Mouse (Mus musculus) left cerebral cortex, postnatal 25 days (tissue): Measurements from ENCODE around the gene Grid2. TPM values are rescaled to one million over a fixed set of nuclear protein-coding genes. Genes with fewer than 3 reads are reported as not detected.

ENCODE experiments used
- DNase-seq, 2 experiments: peaks; one replicate each; pipeline ENCODE4 v3.0.0; 2022; ENCODE audit warnings: low spot score in 2 of 2, mixed read lengths in 1 of 2
- intact Hi-C: fragments of 180-260 bp; cut with DNase I; formaldehyde crosslinking; loops from one replicate; pipeline ENCODE4 v1.15.1; 2025
- total RNA-seq, 2 experiments: library from RNA; stranded (reverse); gene quantifications; 2 replicates each; pipeline ENCODE4 v1.2.3; 2021

The Grid2 gene
- total RNA-seq, 2 experiments from 2014 or later: 17.2 to 23.7 TPM

GRCm38 (mm10) chr6:64504394-64504793 is 1248.7 kb downstream of the Grid2 start:
- intact Hi-C loops: no loop called here
- no peak for DNase-seq

GRCm38 (mm10) chr6:64542168-64542567 is 1286.5 kb downstream of the Grid2 start:
- no peak for DNase-seq
- intact Hi-C loops: no loop called here

- intact Hi-C loops: no loop called here
- no peak for DNase-seq
Observed at GRCm38 (mm10) chr6:64553645-64554044, 1298.0 kb downstream of the Grid2 start.

GRCm38 (mm10) chr6:64555220-64555619 is 1299.5 kb downstream of the Grid2 start:
- intact Hi-C loops: no loop called here
- DNase-seq: peak; percentile 7 to 64

- intact Hi-C loops: no loop called here
Observed at GRCm38 (mm10) chr6:64568599-64568998, 1312.9 kb downstream of the Grid2 start.

GRCm38 (mm10) chr6:64581338-64581737 is 1325.7 kb downstream of the Grid2 start:
- intact Hi-C loops: no loop called here
- no peak for DNase-seq

More at GRCm38 (mm10) chr6:64568599-64568998, 1312.9 kb downstream of the Grid2 start:
- DNase-seq: peak; percentile 47 to 59

GRCm38 (mm10) chr6:64588487-64589205 is 1333.0 kb downstream of the Grid2 start:
- DNase-seq: no peak
- intact Hi-C loops: no loop called here

GRCm38 (mm10) chr6:64596261-64596660 is 1340.6 kb downstream of the Grid2 start:
- intact Hi-C loops: no loop called here
- peak; percentile 26 to 66 for DNase-seq

GRCm38 (mm10) chr6:64596835-64597234 is 1341.2 kb downstream of the Grid2 start:
- no peak for DNase-seq
- intact Hi-C loops: no loop called here

GRCm38 (mm10) chr6:64598144-64598561 is 1342.5 kb downstream of the Grid2 start:
- intact Hi-C loops: no loop called here
- DNase-seq: peak; percentile 14 to 76

GRCm38 (mm10) chr6:64605753-64606152 is 1350.1 kb downstream of the Grid2 start:
- intact Hi-C loops: no loop called here
- DNase-seq: no peak

- intact Hi-C loops: no loop called here
- DNase-seq: peak in 1 of 2 experiments; percentile 56
Observed at GRCm38 (mm10) chr6:64607041-64607440, 1351.4 kb downstream of the Grid2 start.

GRCm38 (mm10) chr6:64607942-64608341 is 1352.3 kb downstream of the Grid2 start:
- intact Hi-C loops: no loop called here
- DNase-seq: peak in 1 of 2 experiments; percentile 31

GRCm38 (mm10) chr6:64616843-64617242 is 1361.2 kb downstream of the Grid2 start:
- DNase-seq: peak in 1 of 2 experiments; percentile 14
- intact Hi-C loops: no loop called here

- intact Hi-C loops: no loop called here
- no peak for DNase-seq
Observed at GRCm38 (mm10) chr6:64617417-64618135, 1361.9 kb downstream of the Grid2 start.

GRCm38 (mm10) chr6:64623404-64623803 is 1367.7 kb downstream of the Grid2 start:
- intact Hi-C loops: no loop called here

GRCm38 (mm10) chr6:64647661-64648060 is 1392.0 kb downstream of the Grid2 start:
- DNase-seq: no peak
- intact Hi-C loops: no loop called here

More at GRCm38 (mm10) chr6:64623404-64623803, 1367.7 kb downstream of the Grid2 start:
- DNase-seq: no peak

- intact Hi-C loops: no loop called here
- no peak for DNase-seq
Observed at GRCm38 (mm10) chr6:64648196-64648595, 1392.5 kb downstream of the Grid2 start.

GRCm38 (mm10) chr6:64649296-64650226 is 1393.9 kb downstream of the Grid2 start:
- DNase-seq: peak; percentile 77 to 86
- intact Hi-C loops: loop anchor here (5.0 kb wide), 1 partner anchor 1392 kb away; the partner anchor contains the start of gene Grid2

- no peak for DNase-seq
- intact Hi-C loops: loop anchor here (5.0 kb wide), 1 partner anchor 1393 kb away; the partner anchor contains the start of gene Grid2
Observed at GRCm38 (mm10) chr6:64650765-64651164, 1395.1 kb downstream of the Grid2 start.
